In genomic region chr4:154140182-154140212, GRCm38 (mm10) we compare ENCODE assay signal across 9 mouse cellular contexts. TPM values are rescaled to one million over a fixed set of nuclear protein-coding genes. Genes with fewer than 3 reads are reported as not detected.
DNase-seq lines count a peak whose midpoint lies in the region; ATAC-seq and TF ChIP-seq lines count a peak whose summit lies in the region.
"Had no signal": no experiment of that assay in that cellular context is flagged by ENCODE, and none has a peak within 500 bp of the region (broad histone marks: within the 10 kb centered on the region; RNA-seq: fewer than 3 reads in every experiment).

TSS of gene Trp73 (minus strand) at chr4:154140208.

- WGBS in kidney, postnatal 0 days, result 0% methylated on average over 4 of the region's 4 CpGs
- no CpG with 5 or more reads among the region's 4 CpGs for WGBS in embryonic facial prominence, embryonic 14.5 days
- 0% methylated on average over 4 of the region's 4 CpGs for WGBS in intestine, embryonic 14.5 days
- 0% methylated on average over 1 of the region's 4 CpGs for WGBS in midbrain, postnatal 0 days

- ATAC-seq in kidney, postnatal 0 days (replicated peaks; ENCODE audit: low FRiP score, low read depth), result no peak
- no peak for ATAC-seq in embryonic facial prominence, embryonic 14.5 days (ENCODE audit: low read depth)
- no peak for ATAC-seq in intestine, embryonic 14.5 days (replicated peaks; ENCODE audit: low FRiP score, low TSS enrichment, low read depth)
- no peak for ATAC-seq in midbrain, postnatal 0 days (ENCODE audit: low FRiP score)

- DNase-seq in kidney, postnatal 0 days (ENCODE audit: low spot score), result no peak
- DNase-seq in kidney, postnatal 25 days, result no peak
- no peak for DNase-seq in embryonic facial prominence, embryonic 14.5 days (ENCODE audit: low spot score)
- no peak for DNase-seq in intestine, embryonic 14.5 days (ENCODE audit: low spot score)
- DNase-seq in midbrain, postnatal 0 days (ENCODE audit: low spot score), result no peak
- no peak for DNase-seq in right cerebral cortex, postnatal 25 days
- DNase-seq in thymus, postnatal 25 days, result no peak
- DNase-seq in embryo, embryonic 11 days, result no peak

- H3K9ac ChIP-seq in kidney, postnatal 0 days (ENCODE audit: low read depth, low read length), result peak within 1 kb of the TSS; percentile 47
- peak within 1 kb of the TSS; percentile 60 for H3K9ac ChIP-seq in embryonic facial prominence, embryonic 14.5 days (ENCODE audit: low read depth, low read length)
- peak within 1 kb of the TSS; percentile 29 for H3K9ac ChIP-seq in intestine, embryonic 14.5 days (ENCODE audit: low read length)
- peak within 1 kb of the TSS; percentile 33; the same call in 1 of the 2 replicates for H3K9ac ChIP-seq in midbrain, postnatal 0 days (replicated peaks; ENCODE audit: low read length, poor library complexity, severe bottlenecking)

- H3K27ac ChIP-seq in kidney, postnatal 0 days, result no peak within 1 kb of the TSS
- H3K27ac ChIP-seq in embryonic facial prominence, embryonic 14.5 days (replicated peaks; ENCODE audit: low read depth, low read length), result no peak within 1 kb of the TSS
- H3K27ac ChIP-seq in intestine, embryonic 14.5 days (ENCODE audit: low read depth), result no peak within 1 kb of the TSS
- no peak within 1 kb of the TSS for H3K27ac ChIP-seq in midbrain, postnatal 0 days (ENCODE audit: low read depth, low read length)

- no peak for TF ChIP-seq CTCF in kidney, postnatal 0 days (IDR thresholded peaks at IDR 0.05; ENCODE audit: low read depth)
- no peak for TF ChIP-seq CTCF in midbrain, postnatal 0 days (IDR thresholded peaks at IDR 0.05)

- peak within 1 kb of the TSS; percentile 89 for H3K4me2 ChIP-seq in kidney, postnatal 0 days (ENCODE audit: low read length)
- H3K4me2 ChIP-seq in embryonic facial prominence, embryonic 14.5 days (ENCODE audit: low read depth, low read length), result peak within 1 kb of the TSS; percentile 92
- H3K4me2 ChIP-seq in intestine, embryonic 14.5 days (ENCODE audit: low read length), result peak within 1 kb of the TSS; percentile 92
- H3K4me2 ChIP-seq in midbrain, postnatal 0 days (ENCODE audit: low read depth, low read length, poor library complexity, severe bottlenecking), result peak within 1 kb of the TSS; percentile 84

- H3K4me1 ChIP-seq in kidney, postnatal 0 days (replicated peaks; ENCODE audit: insufficient read depth, low read length), result peaks cover 14% of the 10 kb centered on the region; the same call in 1 of the 2 replicates
- peaks cover 11% of the 10 kb centered on the region for H3K4me1 ChIP-seq in embryonic facial prominence, embryonic 14.5 days (ENCODE audit: control insufficient read depth, insufficient read depth, low read length)
- H3K4me1 ChIP-seq in intestine, embryonic 14.5 days (replicated peaks; ENCODE audit: control insufficient read depth, insufficient read depth, low read length), result peaks cover 4% of the 10 kb centered on the region; the same call in 1 of the 2 replicates
- H3K4me1 ChIP-seq in midbrain, postnatal 0 days (ENCODE audit: insufficient read depth, low read length), result peaks cover 13% of the 10 kb centered on the region; the same call in 1 of the 2 replicates

- peaks cover 35% of the 10 kb centered on the region for H3K27me3 ChIP-seq in kidney, postnatal 0 days (ENCODE audit: insufficient read depth, low read length)
- peaks cover 58% of the 10 kb centered on the region for H3K27me3 ChIP-seq in embryonic facial prominence, embryonic 14.5 days (replicated peaks; ENCODE audit: control insufficient read depth, insufficient read depth, low read length)
- H3K27me3 ChIP-seq in intestine, embryonic 14.5 days (replicated peaks; ENCODE audit: control insufficient read depth, insufficient read depth, low read length), result peaks cover 65% of the 10 kb centered on the region
- H3K27me3 ChIP-seq in midbrain, postnatal 0 days (ENCODE audit: insufficient read depth, low read length), result peaks cover 50% of the 10 kb centered on the region

- H3K4me3 ChIP-seq in kidney, postnatal 0 days (replicated peaks; ENCODE audit: low read depth, low read length), result peak within 1 kb of the TSS; percentile 53
- H3K4me3 ChIP-seq in embryonic facial prominence, embryonic 14.5 days (ENCODE audit: low read depth, low read length), result peak within 1 kb of the TSS; percentile 72
- peak within 1 kb of the TSS; percentile 44 for H3K4me3 ChIP-seq in intestine, embryonic 14.5 days (ENCODE audit: low read depth, low read length)
- H3K4me3 ChIP-seq in midbrain, postnatal 0 days (ENCODE audit: low read depth, low read length), result peak within 1 kb of the TSS; percentile 41

- H3K36me3 ChIP-seq in kidney, postnatal 0 days (ENCODE audit: insufficient read depth, low read length), result no peaks in the 10 kb centered on the region
- H3K36me3 ChIP-seq in embryonic facial prominence, embryonic 14.5 days (ENCODE audit: control insufficient read depth, insufficient read depth, low read length), result no peaks in the 10 kb centered on the region
- H3K36me3 ChIP-seq in intestine, embryonic 14.5 days (ENCODE audit: control insufficient read depth, insufficient read depth, low read length), result no peaks in the 10 kb centered on the region
- no peaks in the 10 kb centered on the region for H3K36me3 ChIP-seq in midbrain, postnatal 0 days (ENCODE audit: insufficient read depth, low read length)

- H3K9me3 ChIP-seq in kidney, postnatal 0 days (replicated peaks; ENCODE audit: low read length), result no peaks in the 10 kb centered on the region
- H3K9me3 ChIP-seq in embryonic facial prominence, embryonic 14.5 days (ENCODE audit: control insufficient read depth, low read length), result no peaks in the 10 kb centered on the region
- no peaks in the 10 kb centered on the region for H3K9me3 ChIP-seq in intestine, embryonic 14.5 days (ENCODE audit: control insufficient read depth, low read length)
- no peaks in the 10 kb centered on the region for H3K9me3 ChIP-seq in midbrain, postnatal 0 days (ENCODE audit: low read length)

RNA-seq across cellular contexts. Expression of gene Trp73, which starts in this region (rescaled TPM):
- polyA plus RNA-seq in kidney, postnatal 0 days (2015; fragmentation: Nextera tagmentation; extraction: Ambion mirVana), result 0.25 and 0.26 TPM in 2 replicates
- 3.5 and 3.8 TPM in 2 replicates for polyA plus RNA-seq in embryonic facial prominence, embryonic 14.5 days (2014; fragmentation: Nextera tagmentation; extraction: Ambion mirVana)
- 0.19 and 0.20 TPM in 2 replicates for polyA plus RNA-seq in intestine, embryonic 14.5 days (2014; fragmentation: Nextera tagmentation; extraction: Ambion mirVana)
- 0.49 and 1.2 TPM in 2 replicates for total RNA-seq in midbrain, postnatal 0 days (2014; rRNA removed)
- 0.28 and 0.52 TPM in 2 replicates for polyA plus RNA-seq in midbrain, postnatal 0 days (2015; fragmentation: Nextera tagmentation; extraction: Ambion mirVana)
- total RNA-seq: common myeloid progenitor, adult 5-6 weeks had no signal
